Mouse (Mus musculus): ENCODE measurements at regions not wholly inside any gene's neighbourhood (a gene's known extent, or its start where the extent isn't known, plus 50 kb on each side); places are given as distances from the start of the nearest gene placed in this dataset.
"Not testable (repeated sequence)": the region's sequence is repeated elsewhere in the genome, so short reads cannot be mapped to it uniquely, and the experiment has no call there.

- TF ChIP-seq POLR2A (IDR thresholded peaks at IDR 0.05; ENCODE audit: insufficient read length, low read depth); TCF12 (IDR thresholded peaks at IDR 0.05; ENCODE audit: insufficient read depth, poor library complexity, severe bottlenecking); MYOG (IDR thresholded peaks at IDR 0.05; ENCODE audit: control insufficient read depth in 1 of 3, insufficient read depth in 1 of 3, insufficient read length in 2 of 3, low read depth in 2 of 3); POLR2AphosphoS2 (IDR thresholded peaks at IDR 0.05; ENCODE audit: insufficient read length, low read depth): not testable (repeated sequence)
Observed at GRCm38 (mm10) chr14:45816611-45817010, 158.7 kb upstream of the Ddhd1 start.

All from myocyte (in vitro differentiated cells).